Mouse (Mus musculus): ENCODE results near the gene Bbs1.
"Not testable (repeated sequence)": the region's sequence is repeated elsewhere in the genome, so short reads cannot be mapped to it uniquely, and the experiment has no call there.

Bbs1 gene

DNA sequence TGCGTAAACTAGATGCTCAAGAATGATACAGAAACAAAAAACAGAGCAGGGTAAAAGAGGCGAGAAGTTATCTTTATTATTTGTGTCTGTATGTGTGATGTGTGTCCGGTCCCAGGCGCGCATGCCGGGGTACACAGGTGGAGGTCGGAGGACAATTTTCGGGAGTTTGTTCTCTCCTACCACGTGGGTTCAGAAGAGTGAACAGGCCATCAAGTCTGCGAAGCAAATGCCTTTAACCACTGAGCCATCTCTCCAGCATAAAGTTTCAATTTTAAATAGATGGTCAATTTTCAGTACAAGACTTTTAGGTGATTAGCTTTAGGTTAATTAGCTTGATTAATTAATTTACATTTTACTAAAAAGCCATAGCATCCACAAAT is 27.1 kb downstream of the Bbs1 start:
- no peak for DNase-seq

DNA sequence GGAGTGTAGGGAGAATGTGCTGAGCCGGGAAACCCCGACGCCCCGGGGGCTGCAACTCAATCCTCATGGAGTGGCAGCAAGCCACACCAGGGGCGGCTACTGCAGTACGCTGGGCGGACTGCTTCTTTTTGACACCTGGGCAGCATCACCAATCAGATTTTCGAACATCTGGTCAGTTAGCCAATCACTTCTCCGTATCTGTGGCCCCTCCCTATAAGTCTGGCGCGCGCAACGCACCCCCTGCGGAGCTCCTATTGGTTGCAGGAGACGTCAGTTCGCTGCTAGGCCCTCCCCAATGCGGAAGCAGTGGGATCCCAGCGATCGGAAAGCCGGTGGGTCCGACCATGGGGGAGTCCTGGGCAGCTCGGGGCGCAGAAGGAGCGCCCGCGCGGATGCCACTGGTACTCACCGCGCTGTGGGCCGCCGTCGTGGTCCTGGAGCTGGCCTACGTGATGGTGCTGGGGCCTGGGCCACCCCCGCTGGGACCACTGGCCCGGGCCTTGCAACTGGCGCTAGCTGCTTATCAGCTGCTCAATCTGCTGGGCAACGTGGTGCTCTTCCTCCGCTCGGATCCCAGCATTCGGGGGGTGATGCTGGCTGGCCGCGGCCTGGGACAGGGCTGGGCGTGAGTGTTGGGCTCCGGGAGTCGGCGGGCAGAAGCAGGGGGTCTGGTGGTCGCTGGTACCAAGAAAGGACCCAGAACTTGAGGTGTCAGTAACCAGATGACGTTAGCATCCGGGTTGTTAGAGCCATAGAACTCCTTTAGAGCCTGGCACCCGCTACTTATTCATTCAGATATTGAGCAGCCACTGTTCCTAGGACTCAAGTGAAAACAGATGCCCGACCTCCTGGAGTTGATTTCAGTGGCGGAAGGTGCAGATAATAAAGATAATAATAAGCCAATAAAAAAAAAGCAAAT is 27.8 kb downstream of the Bbs1 start, which contains the start of gene Zdhhc24:
Zdhhc24 (plus strand) TSS at position 264 of the 919 bp plus-strand sequence.
- peak; percentile 95 for DNase-seq

DNA sequence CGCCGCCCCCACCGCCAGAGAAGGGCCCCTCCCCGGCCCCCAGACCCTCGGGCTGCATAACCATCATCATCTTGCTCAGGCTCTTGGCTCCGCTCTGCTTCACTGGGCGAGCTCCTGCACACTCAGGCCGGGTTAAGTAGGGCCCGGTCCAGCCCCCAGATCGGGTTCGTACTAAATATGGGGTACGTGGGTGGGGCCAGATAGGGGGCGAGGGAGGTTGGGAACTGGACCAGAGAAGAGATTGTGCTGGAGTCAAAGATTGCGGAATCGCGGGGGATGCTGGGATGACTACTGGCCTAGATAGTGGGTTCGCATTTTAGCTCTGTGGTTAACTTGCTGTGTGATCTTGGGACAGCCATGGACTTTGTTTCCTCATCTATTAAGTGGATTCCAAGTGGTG is 28.6 kb downstream of the Bbs1 start, which contains the start of gene Actn3:
Actn3 (minus strand) TSS at position 125 of the 400 bp plus-strand sequence.
- DNase-seq, result no peak

DNA sequence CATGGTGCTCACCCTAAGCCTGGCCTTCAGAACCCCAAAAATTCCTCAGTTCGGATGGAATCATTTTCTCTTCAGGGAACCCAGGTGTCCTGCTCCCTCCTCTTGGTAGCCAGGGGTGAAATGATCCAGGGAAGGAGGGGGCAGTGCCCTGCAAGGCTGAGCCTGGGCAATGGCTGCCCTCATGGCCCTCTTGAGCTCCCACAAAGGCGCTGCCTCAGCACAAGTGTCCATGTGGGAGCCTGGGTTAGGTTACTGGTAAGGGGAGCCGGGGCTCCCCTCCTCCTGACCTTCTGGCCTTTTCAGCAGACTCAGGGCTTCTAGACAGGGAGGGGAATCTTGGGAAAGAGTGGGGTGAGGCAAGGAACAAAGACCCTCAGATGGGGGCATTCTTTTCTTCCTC is 29.7 kb downstream of the Bbs1 start:
- no peak for DNase-seq

DNA sequence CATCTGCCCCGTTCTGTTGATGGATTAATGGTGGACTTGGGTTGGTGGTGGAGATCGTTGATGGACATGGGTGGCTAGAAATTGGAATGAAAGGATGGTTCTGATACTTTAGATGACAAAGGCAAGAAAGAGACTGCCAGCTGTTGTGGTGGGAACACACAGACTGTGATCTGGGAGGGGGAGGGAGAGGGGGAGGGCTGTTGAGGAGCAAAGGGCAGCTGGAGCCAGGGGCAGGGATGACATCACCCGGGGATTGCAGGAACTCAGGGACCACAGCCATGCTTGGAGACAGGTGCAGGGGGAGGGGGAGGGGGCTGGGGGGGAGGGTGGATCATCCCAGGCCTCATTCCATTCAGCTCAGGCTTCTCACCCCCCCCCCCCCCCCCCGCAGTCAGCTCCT is 30.2 kb downstream of the Bbs1 start:
- no peak for DNase-seq

DNA sequence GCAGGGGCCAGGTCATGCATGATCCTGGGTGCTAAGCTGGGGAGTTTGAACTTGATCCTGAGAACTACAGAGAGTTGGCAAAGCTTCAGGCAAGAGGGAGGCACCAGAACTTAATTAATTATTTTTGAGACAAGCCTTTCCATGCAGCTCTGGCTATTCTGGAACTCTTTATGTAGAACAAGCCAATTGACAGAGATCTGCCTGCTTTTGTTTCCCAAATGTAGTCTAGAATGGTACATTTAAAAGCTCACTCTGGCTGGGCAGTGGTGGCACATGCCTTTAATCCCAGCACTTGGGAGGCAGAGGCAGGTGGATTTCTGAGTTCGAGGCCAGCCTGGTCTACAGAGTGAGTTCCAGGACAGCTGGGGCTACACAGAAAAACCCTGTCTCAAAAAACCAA is 31.8 kb downstream of the Bbs1 start:
- not testable (repeated sequence) for DNase-seq

DNA sequence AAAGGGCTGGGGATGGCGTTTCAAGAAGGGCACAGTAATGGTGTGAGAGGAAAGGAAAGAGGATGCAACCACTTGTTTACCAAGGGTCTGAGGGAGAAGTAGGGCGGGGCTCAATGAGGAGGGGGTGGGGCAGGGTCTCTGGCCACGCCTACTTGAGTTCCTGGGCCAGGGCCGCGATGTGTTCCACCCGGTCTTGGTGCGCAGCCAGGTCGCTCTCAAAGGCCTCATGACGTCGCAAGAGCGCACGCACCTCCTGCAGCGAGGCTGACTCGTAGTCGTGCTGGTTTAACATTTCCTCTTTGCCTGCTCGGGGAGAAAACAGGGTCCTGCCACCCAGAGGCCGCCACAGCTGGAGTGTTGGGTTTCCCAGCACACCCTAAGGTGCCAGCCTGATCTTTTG is 41.3 kb downstream of the Bbs1 start:
- DNase-seq, result no peak

DNA sequence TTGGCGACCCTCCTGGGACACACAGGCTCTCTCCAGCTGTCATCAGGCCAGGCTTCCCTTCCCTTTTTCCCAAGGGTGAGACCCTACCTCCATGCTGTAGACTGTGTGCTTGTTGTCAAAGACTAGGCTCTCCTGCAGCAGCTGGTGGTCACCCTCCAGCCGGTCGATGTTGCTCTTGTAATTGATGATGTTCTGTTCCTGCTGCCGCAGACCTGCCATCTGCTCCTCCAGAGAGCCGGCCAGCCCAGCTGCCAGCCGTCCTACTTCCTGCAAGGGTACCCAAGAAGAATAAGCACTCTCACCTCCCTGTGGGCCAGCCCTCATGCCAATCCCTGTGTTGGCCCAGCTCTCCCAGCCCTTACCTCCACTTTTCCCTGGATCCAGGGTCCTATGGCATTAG is 43.4 kb downstream of the Bbs1 start:
- no peak for DNase-seq

DNA sequence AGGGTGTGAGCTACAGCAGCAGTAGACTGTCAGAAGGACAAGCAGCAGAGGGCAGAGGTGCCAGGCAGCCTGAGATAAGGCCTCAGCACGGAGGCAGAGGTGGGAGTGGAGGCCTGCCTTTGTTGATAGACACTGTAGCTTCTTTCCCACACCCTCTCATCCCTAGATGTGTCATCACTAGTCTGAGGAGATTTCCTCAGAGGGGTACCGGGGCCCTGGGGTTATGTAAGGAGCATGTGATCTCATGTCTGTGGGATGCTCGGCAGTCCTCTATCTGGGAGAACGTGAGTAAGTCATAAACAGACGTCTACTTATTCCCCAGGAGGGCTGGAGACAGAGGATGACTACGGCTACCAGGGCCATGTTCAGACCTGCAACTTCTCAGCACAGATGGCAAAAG is 47.3 kb downstream of the Bbs1 start:
- DNase-seq, result no peak

DNA sequence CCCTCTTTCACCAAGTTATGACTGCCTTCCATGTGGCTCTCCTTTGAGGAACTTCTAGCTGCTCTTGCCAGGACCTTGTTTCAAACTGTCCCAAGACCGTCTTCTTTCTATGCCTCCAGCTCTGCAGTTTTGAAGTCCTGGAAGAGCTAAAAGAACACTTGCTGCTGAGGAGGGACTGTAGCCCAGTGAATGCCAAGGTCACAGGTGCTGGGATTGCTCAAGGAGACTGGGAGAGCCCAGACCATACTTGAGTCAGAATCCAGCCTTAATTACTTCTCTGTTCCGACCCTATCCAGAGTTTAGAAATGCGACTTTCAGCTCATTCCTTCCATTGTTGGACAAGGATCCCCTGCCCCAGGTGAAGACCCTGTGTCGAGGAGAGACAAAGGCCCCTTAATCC is 50.5 kb downstream of the Bbs1 start:
- DNase-seq, result no peak

DNA sequence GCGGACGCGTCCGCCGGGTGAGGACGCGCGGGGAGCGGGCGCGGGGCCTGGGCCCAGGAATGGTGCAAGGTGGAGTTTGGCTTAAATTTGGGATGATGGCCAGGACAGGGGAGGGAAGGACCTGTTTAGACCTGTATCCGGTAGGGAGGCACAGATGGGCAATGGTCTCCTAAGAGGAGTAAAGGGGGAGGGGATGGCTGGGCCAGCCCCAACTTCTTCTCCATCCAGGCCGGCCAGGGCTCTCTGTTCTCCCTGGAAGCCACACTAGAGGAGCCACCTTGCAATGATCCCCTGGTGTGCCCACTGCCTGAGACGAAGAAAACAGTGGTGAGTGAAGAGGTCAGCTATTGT is 51.0 kb downstream of the Bbs1 start:
- no peak for DNase-seq

DNA sequence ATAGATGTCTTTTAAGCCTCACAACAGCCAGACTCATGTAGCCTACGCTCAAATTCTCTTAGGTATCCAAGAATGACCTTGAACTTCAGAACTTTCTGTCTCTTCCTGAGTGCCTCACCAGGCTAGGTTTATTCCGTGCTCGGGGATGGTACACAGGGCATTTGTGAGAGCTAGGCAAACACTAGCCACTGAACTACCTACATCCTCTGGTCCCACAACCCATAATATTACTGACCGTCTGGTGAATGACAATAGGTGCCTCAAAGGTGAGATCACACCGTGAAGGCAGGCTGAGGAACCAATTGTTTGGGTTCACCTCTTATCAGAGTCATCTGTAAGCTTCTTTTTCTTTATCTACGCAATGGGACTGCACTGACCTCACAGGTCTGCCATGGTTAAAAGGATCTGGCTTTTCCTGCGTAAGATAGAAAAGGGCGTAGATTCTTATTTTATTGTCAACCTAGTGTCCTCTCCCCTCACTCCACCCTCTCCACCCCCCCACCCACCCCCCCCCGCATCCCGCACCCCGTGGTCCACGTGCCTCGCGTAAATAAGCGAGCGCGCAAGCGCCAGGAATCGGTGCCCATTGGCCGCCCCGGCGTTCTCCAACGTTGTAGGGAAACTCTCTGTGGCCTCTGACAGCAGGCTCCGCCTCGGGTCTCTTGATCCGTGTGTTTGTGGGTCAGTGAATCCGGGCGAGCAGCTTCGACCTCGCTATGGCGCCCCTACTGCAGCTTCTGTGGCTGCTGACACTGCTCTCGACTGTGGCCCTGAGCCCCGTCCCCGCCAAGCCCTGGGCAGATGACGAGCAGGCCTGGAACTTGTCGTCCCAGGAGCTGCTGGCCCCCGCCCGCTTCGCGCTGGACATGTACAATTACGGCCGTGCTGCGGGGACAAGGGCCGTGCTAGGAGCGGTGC is 51.6 kb downstream of the Bbs1 start, which contains the start of gene Ctsf:
Ctsf (plus strand) TSS at position 579 of the 918 bp plus-strand sequence.
- peak; percentile 90 for DNase-seq

DNA sequence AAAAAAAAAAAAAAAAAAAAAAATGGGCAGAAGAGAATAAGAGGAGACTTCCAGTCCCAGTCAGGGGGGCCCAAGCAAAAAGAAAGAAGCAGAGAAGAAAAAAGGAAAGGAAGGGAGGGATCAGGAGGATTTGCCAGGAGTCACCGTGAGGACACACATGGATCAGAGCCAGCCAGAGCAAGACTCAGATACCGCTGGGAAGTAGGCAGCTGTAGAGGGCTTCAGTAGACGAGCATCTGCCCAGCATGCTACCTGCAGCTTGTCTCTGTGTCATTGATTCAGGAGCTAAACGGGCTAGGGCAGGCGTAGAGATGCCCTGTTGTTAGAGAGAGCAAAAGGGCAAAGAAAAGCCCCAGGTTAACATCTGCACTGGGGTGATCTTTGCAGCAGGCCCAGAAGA is 56.1 kb downstream of the Bbs1 start:
- DNase-seq, result no peak

DNA sequence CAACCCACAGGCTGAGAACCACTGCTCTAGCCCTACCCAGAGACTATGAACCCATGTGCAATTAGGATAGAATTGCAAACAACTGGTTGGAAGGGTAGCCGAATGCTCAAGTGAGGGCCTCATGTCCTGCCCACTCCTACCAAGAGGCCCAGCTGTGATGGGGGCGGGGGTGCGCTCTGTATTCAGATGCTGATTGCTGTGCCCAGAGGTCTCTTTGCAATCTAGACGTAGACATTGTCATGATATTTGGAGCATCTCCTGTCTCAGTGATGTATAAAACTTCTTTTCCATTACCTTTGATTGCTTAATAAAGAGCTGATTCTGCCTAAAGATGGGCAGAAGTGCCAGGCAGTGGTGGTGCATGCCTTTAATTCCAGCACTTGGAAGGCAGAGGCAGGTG is 56.6 kb downstream of the Bbs1 start:
- no peak for DNase-seq

DNA sequence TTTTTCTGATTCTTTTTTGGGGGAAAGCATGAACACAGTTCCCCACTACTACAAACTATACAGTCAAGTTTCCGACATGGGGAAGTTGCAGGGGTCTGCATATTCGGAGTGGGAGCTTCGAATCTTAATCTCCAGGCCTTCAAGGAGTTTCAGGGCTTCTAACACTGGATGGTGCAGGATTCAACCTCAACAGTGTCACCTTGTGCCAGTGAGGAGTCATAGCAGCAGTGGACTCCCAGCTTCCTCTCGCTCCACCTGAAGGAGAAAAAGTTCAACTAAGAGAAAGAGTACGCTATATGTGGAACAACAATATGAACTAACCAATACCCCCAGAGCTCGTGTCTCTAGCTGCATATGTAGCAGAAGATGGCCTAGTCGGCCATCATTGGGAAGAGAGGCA is 58.9 kb downstream of the Bbs1 start:
- DNase-seq, result no peak

DNA sequence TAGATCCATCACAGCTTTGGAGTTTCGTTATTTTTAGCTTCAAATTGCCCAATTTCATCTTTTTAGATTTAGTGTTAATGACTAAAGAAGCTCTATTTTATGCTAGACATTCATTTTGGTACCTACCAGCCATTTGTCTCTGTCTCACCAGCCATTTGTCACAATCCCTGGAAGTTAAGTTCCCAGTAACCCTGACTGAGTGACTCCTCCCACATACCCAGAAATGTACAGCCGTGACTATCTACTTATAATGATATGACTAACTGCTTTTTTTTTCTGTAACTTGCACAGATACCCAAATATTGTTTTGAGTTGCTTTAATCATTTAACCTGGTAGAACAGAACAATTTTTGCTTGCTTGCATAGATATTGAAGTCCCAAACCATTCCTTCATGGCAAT is 60.6 kb downstream of the Bbs1 start:
- DNase-seq, result no peak

DNA sequence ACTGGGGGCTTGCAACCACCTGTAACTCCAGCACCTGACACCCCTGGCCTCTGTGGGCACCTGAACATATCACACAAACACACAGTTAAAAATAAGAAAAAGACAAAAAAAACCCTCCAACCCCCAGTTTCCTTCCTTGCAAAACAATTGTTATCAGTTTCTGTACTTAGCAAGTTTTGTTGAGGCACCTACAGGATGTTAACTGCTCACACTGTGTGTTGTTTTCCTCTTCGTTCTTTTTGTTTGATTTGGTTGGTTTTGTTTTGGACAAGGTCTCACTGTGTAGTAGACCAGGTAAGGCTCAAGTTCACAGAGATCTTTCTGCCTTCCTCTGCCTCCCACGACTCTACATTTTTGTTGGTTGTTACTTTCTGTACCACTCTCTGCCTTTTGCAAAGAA is 63.8 kb downstream of the Bbs1 start:
- DNase-seq, result no peak

DNA sequence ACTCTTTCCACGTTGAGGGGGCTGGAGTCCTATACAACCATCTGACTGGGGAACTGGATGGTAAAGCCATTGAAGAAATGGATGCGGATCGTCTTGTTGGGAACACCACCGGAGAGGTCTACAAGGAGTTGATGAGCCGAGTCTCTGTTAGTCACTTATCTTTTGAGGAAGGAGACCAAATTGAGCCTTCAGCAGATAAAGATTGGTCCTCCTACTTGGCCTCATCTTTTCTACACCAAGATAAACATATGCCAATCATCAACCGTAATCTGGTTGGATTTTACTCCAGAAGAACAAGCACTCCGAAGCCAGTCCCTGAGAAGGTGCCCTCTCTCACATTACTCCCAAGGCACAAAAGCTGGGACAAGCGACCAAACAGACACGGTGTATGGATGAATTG is 65.6 kb downstream of the Bbs1 start:
- DNase-seq, result no peak

DNA sequence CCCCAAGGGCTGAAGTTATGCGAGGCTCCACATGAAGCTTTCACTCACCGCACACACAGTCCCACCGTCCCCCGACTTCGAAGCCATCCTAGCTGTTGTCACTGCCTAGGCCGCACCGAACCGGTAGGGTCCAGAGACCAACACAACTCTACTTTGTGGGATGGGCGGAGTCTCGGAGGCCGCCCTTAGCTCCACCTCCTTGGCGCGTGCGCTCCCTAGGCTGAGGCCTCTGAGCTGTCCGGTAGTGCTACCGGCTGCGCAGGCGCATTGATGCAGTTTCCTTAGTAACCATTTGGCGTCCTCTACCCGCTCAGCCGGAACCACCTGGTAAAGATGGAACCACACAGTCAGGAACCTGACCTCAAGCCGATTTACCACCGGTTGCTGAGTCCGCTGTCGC is 67.3 kb downstream of the Bbs1 start, which contains the start of the genes Ccs and Ccdc87:
Ccs (minus strand) TSS at position 184 of the 400 bp plus-strand sequence.
Ccdc87 (plus strand) TSS at position 218 of the 400 bp plus-strand sequence.
- peak; percentile 93 for DNase-seq

DNA sequence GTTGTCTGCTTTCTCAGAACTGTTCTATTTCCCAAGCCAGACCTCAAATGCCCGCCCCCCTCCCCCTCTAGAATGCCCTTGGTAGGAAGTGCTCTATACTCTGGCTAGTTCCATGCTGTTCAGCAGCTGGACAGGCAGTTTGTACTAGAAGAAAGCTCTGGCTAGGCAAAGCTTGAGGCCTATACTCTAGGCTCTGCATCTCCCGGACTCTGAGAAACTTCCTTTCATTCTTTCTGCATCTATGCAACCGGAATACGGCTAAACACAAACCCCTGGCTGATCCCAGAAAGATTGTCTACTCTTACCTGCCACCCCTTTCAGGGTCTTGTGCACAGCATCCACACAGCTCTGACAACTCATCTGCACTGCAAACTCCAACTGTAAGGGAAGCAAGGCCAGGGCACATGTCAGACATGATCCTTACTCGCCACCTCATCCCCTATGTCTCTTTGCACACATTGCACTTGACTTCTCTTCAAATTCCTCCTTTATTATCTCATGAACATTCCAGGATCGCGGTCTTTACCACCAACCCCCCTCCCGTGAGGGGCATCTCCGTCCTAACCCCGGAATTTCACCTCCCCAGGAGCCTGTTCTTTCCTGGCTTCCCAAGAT is 67.8 kb downstream of the Bbs1 start:
- DNase-seq, result no peak

DNA sequence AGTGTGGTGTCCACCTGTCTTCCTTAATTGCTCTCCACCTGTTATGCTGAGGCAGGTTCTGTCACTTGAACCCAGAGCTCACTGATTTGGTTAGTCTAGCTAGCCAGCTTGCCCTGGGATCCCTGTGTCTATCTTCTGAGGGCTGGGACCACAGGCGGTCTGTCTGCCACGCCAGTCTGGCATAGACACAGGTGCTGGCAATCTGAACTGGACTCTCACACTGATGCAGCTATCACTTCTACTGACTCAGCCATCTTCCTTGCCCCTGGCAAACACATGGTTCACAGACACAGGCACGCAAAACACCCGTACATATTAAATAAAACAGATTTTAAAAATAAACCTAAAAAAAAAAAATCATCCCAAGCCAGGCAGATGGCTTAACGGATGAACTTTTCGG is 69.4 kb downstream of the Bbs1 start:
- no peak for DNase-seq
